Mouse (Mus musculus) ovary, adult 10 weeks (tissue): Measurements from ENCODE around the gene Mfap3. TPM values are rescaled to one million over a fixed set of nuclear protein-coding genes. Genes with fewer than 3 reads are reported as not detected.

Experiments used
- polyA plus RNA-seq: library from polyadenylated mRNA; stranded (reverse); fragments of 350-450 nt; fragmentation: Illumina TruSeq; extraction: RNeasy Lipid Tissue Mini Kit (QIAGEN cat#74804); gene quantifications from one replicate; pipeline ENCODE4 v1.2.3, GENCODE M21; 2014

Mfap3 gene
- polyA plus RNA-seq, result 59.0 TPM

GRCm38 (mm10) chr11:57518091-57518750, at the start of gene Mfap3, which contains the start of gene Fam114a2:
Gene Mfap3, plus strand, starts transcription at chr11:57518664.
Gene Fam114a2, minus strand, starts transcription at chr11:57518617.

Other genes with a start within 250 kb of the Mfap3 start
- gene Fam114a2, start within 50 bp of the Mfap3 start, polyA plus RNA-seq, result 60.9 TPM
- gene Galnt10, start 126.8 kb downstream of the Mfap3 start, polyA plus RNA-seq, result 2.2 TPM